Mouse (Mus musculus): Measurements from ENCODE around the gene Gm49361. TPM values are rescaled to one million over a fixed set of nuclear protein-coding genes. Genes with fewer than 3 reads are reported as not detected.

Gene Gm49361
- total and polyA plus RNA-seq, 3 experiments = 1.9 to 2.2 TPM; not detected in 1

- Histone ChIP-seq H3K27ac (no peak overlapping the region), H3K9ac (ENCODE audit: low read depth, low read length) (no peak overlapping the region), H3K27me3 (ENCODE audit: control insufficient read depth, insufficient read depth, low read length) (no peaks in the 10 kb centered on the region), H3K79me2 (replicated peaks; ENCODE audit: control insufficient read depth, insufficient read depth, low read length) (no peaks in the 10 kb centered on the region), H3K36me3 (ENCODE audit: control insufficient read depth, insufficient read depth, low read length) (no peaks in the 10 kb centered on the region), H3K4me3 (no peak overlapping the region), H3K4me1 (ENCODE audit: control insufficient read depth, insufficient read depth, low read length) (no peaks in the 10 kb centered on the region)
- WGBS = 94% methylated on average over 5 of the region's 5 CpGs
- no peak for DNase-seq
- no peak for TF ChIP-seq CTCF (IDR thresholded peaks at IDR 0.05)
- TF ChIP-seq EP300 (IDR thresholded peaks at IDR 0.05; ENCODE audit: insufficient read depth, low read depth, low read length) = no peak
- no peak for TF ChIP-seq POLR2A (IDR thresholded peaks at IDR 0.05; ENCODE audit: insufficient read depth, low read depth, low read length)
- intact Hi-C loops (cut with DNase I) = no loop called here
Measured at GRCm38 (mm10) chr14:57593279-57593678, 152.6 kb downstream of the Gm49361 start.

Other genes starting within 250 kb of the Gm49361 start
- 1 to 10 TPM; 2.2 to 3.3 TPM for gene Il17d, start 221.3 kb downstream of the Gm49361 start, total RNA-seq (2021)
- gene Il17d, start 221.3 kb downstream of the Gm49361 start, polyA plus RNA-seq (2012; rRNA removed) = 8.0 and 10.1 TPM in 2 replicates
- 10 to 100 TPM; 32.4 to 34.0 TPM for gene Eef1akmt1, start 174.5 kb downstream of the Gm49361 start, total RNA-seq (2021)
- 33.8 and 55.6 TPM in 2 replicates for gene Eef1akmt1, start 174.5 kb downstream of the Gm49361 start, polyA plus RNA-seq (2012; rRNA removed)
- 10 to 100 TPM; 10.9 to 12.7 TPM for gene Xpo4, start 80.7 kb downstream of the Gm49361 start, total RNA-seq (2021)
- gene Xpo4, start 80.7 kb downstream of the Gm49361 start, polyA plus RNA-seq (2012; rRNA removed) = 2.8 and 6.4 TPM in 2 replicates
- 10 to 100 TPM; 30.1 to 31.2 TPM for gene Lats2, start 12.3 kb upstream of the Gm49361 start, total RNA-seq (2021)
- 18.6 and 22.8 TPM in 2 replicates for gene Lats2, start 12.3 kb upstream of the Gm49361 start, polyA plus RNA-seq (2012; rRNA removed)
- gene Sap18, start 52.1 kb upstream of the Gm49361 start, total RNA-seq (2021) = 10 to 100 TPM; 74.8 to 80.2 TPM
- 4.0 and 5.6 TPM in 2 replicates for gene Sap18, start 52.1 kb upstream of the Gm49361 start, polyA plus RNA-seq (2012; rRNA removed)
- under 1 TPM; 0.16 to 0.52 TPM for gene Ska3, start 80.1 kb upstream of the Gm49361 start, total RNA-seq (2021)
- gene Ska3, start 80.1 kb upstream of the Gm49361 start, polyA plus RNA-seq (2012; rRNA removed) = 0.23 TPM in 1 of 2 replicates, not detected in the other
- 10 to 100 TPM; 57.1 to 72.2 TPM for gene Mrpl57, start 80.1 kb upstream of the Gm49361 start, total RNA-seq (2021)
- 42.0 and 45.2 TPM in 2 replicates for gene Mrpl57, start 80.1 kb upstream of the Gm49361 start, polyA plus RNA-seq (2012; rRNA removed)
- gene Zdhhc20, start 144.2 kb upstream of the Gm49361 start, total RNA-seq (2021) = 1 to 10 TPM; 6.7 to 8.3 TPM
- 3.3 and 5.5 TPM in 2 replicates for gene Zdhhc20, start 144.2 kb upstream of the Gm49361 start, polyA plus RNA-seq (2012; rRNA removed)